Mouse (Mus musculus) heart, adult 9 months (tissue): Measurements from ENCODE around the gene Tmco5b.

Experiments used
- DNase-seq, 2 experiments: peaks; one replicate each; pipeline ENCODE4 v3.0.0; 2022; ENCODE audit warnings: low spot score in 2 of 2

Gene Tmco5b

GRCm38 (mm10) chr2:113285432-113285831 lies at the start of gene Tmco5b:
TSS of gene Tmco5b (plus strand) at chr2:113285732.
- no peak for DNase-seq

DNA sequence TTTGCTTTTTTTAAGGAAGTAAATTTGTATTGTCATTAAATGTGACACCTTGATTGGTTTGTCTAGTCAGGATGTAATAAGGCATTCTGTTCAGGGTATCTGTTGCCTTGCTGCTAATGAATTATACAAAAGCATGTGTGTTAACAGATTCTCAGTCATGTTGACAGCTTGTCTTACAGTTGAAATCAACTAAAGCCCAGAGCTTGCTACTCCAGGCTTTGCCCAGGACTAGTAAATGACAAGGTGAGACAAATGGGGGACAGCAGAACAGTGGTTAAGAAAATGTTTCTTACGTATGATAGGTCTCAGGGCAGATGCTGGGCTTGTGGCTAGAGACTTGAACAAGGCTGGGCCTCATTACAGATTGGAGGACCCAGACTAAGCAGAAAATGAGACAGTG lies 48.5 kb upstream of the Tmco5b start:
- DNase-seq, result no peak

DNA sequence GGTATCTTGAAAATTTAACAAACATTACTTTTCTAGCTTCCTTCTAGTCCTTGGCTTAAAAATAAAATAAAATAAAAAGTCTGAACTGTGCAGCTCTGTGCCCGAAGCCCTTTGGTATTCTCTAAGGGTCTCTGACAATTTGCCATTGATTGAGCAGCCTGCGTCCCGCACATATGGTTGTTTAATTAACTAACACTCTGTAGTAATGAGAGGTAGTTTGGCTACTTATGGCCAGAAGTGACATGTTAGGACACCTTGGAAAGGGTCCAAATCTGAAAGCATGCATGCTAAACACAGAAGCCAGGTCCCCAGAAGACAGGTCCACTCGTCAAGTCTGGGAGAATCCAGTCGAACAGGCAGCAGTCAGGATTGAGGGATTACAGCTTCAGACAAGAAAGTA lies 46.7 kb upstream of the Tmco5b start:
- no peak for DNase-seq

DNA sequence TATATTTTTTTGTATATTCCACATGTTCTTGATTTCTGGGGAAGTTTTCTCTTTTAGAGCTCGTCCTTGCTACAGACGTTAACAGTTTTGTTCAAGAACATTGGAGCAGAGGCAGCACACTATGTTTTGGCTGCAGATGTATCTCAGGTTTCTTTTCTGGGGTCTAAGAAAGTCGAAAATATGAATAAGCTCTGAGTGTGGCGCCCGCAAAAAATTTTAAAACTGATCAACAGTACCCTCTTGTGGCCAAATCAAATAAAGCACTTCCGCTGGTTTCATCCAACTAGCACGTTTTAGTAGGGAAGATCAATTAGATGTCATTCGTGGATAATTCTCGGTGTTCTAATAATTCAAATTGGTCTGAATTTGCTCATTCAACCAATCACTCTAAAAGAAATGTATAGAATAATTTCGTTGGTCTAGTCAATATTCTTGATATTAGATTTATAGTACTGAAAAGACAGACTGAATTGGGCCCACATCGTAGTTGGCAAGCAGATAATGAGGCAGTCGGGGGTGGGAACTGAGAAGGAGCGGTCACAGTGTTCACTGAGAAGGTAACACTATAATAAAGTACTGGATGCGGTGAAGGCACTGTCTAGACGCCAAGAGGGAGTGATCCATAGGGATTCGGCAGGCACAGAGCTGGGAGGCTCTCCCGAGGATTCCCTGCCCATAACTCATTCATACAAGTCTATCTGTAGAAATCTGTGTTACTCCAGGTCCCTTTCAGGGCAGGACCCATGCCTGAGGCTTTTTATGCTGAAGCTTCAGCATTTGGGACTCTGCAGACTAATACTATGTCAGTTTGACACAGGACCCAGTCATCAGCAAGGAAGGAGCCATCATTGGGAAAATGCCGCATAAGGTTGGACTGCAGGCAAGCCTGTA lies 17.1 kb downstream of the Tmco5b start:
- DNase-seq, result no peak

GRCm38 (mm10) chr2:113303240-113303538 lies 17.7 kb downstream of the Tmco5b start:
- no peak for DNase-seq

DNA sequence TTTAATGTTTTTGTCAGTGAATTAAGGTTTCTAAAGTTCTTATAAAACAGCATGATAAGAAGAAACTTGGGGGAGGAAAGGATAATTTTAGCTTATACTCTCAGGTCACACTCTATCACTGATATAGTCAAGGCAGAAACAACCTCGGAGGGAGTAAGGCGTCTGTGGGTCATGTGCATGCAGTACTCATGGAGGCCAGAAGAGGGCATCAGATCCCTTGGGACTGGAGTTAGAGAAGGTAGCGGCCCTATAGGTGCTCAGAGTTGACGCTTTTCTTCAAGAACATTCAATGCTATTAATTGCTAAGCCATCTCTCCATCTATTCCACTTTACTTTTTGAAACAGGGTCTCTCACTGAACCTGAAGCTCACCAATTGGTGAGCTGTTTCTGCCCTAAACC lies 19.8 kb downstream of the Tmco5b start:
- peak; percentile 10 to 27 for DNase-seq

- no peak for DNase-seq
Observed at GRCm38 (mm10) chr2:113311211-113311610, 25.7 kb downstream of the Tmco5b start.

DNA sequence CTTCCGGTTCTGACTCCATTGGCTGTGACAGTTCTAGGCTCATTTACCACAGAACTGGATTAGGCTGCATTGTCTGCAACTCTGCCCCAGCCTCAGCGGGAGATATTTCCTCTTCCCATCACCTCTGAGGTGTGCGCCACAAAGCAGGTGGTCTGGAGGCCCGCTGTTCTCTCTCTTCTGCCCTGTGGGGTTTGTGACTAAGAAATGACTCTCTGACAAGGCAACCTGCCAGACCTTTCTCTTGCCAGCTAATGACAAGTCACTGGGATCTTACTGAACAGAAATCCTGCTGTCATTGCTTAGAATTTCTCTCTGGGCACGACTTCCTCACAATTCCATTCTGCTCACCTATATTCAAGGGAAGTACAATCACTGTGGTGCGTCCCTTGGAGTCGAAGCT lies 37.5 kb downstream of the Tmco5b start:
- peak in 1 of 2 experiments; percentile 4 for DNase-seq

DNA sequence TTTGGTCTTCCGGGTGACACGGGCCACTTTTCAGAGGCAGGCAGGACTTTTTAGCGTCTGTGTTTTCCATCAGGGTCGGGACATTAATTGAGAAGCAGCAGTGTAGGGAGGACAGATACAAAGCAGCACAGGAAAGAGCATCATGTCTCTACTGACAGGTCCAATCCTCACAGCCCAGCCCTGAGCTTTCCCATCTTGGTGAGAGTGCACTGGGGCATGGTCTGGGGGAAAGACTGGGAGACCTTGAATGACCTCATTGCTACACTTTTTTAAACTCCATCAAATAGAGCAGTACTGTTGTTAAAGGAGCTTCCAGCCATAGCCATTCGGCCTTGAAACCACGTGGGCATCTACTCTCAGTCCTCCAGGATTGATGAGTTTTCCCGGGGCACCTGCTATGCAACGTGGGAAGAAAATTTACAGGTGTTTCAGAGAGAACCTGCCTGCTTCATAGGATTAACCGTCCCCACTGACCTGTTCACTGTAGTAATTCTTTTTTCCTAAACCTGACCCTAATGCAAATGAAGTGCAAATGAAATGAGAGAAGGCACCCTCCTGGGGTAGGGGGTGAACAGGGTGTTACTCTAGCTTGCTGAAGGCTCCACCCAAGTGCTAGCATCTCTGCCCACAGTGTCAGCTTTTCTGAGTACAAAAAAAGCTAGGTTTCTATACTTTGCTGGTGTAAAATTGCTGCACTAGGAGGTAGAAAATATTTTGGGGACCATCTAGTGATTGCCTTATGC lies 48.4 kb downstream of the Tmco5b start:
- DNase-seq, result no peak

- DNase-seq, result no peak
Observed at GRCm38 (mm10) chr2:113335561-113336294, 50.2 kb downstream of the Tmco5b start.

- DNase-seq, result no peak
Observed at GRCm38 (mm10) chr2:113344536-113344935, 59.0 kb downstream of the Tmco5b start.
